Mouse (Mus musculus) cortical plate, adult 2 months (tissue): Measurements from ENCODE around the gene Hnrnpa0.

ENCODE experiments used
- CTCF ChIP-seq: fragments of 200-500 bp; IDR thresholded peaks from 2 replicates; pipeline ENCODE4 v1.5.1; 2011; ENCODE audit warnings: mild to moderate bottlenecking, control low read depth, low read length; ENCODE audit not compliant: insufficient read depth; ENCODE audit errors: extremely low read depth
- POLR2A ChIP-seq: fragments of 200-500 bp; IDR thresholded peaks from 2 replicates; pipeline ENCODE4 v1.6.1; 2011; ENCODE audit warnings: mild to moderate bottlenecking, low read length, control low read depth; ENCODE audit not compliant: insufficient read depth; ENCODE audit errors: extremely low read depth

- TF ChIP-seq CTCF = peak; percentile 16; the same call in 1 of the 2 replicates
- TF ChIP-seq POLR2A = peak; percentile 67
Measured at GRCm38 (mm10) chr13:58113061-58113900, 15.1 kb downstream of the Hnrnpa0 start, which contains the start of gene Klhl3.
